Mouse (Mus musculus): ENCODE data around the gene Cnp.

DNA sequence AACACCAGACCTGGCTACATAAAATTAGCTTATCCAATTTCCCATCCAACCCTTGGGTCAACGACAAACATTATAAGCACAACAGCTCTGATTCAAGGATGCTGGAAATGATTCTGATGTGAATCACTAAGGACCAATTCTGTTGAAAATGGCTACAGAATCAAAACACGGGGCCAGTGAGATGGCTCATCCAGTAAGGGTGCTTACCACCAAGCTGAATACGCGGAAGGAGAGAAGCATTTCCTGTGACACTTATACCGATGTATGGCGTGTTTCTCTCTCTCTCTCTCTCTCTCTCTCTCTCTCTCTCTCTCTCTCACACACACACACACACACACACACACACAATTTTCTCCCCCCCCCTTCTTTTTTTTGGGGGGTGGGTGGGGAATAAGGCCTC is 32.4 kb downstream of the Cnp start:
- TF ChIP-seq CTCF (conservative IDR thresholded peaks at IDR 0.05; ENCODE audit: insufficient read depth, insufficient read length, low read depth, low read length) (no peak), POLR2A (IDR thresholded peaks at IDR 0.05; ENCODE audit: low read depth, low read length) (no peak)

Data from kidney, adult 2 months (tissue).